Mouse (Mus musculus) cerebellum, postnatal 4 days (tissue): ENCODE data around the gene Trim30d.
"Not testable (repeated sequence)": the region's sequence is repeated elsewhere in the genome, so short reads cannot be mapped to it uniquely, and the experiment has no call there.

Experiments used
- DNase-seq, 2 experiments: peaks; one replicate each; pipeline ENCODE4 v3.0.0; 2022; ENCODE audit warnings: low spot score in 2 of 2, mixed read lengths in 1 of 2

The Trim30d gene

GRCm38 (mm10) chr7:104507421-104508065, at the start of gene Trim30d:
Gene Trim30d (minus strand): TSS chr7:104507849.
- not testable (repeated sequence) for DNase-seq

GRCm38 (mm10) chr7:104552700-104553099, 45.1 kb upstream of the Trim30d start:
- DNase-seq, result no peak

DNA sequence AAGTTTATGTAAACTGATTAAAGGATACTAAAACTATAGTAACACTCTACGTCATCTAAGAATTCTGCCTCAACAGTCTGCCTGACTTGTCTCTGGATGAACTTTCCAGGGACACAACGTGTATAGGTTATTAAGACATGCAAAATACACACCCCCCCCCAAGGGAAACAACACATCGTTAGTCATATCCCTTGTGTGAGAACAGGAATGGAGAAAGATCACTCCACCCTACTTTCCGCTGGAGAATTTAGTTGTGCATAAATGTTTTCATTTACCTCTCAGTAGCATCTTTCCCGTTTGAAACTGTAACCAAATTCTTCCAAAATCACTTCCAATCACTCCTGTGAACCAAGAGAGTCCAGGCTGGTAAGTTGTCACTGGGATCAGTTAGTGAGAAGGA, 42.2 kb upstream of the Trim30d start, which contains the start of gene Olfr651:
Olfr651 (plus strand) TSS at position 301 of the 400 bp plus-strand sequence.
- DNase-seq, result no peak

GRCm38 (mm10) chr7:104501589-104502371, 5.9 kb downstream of the Trim30d start:
- DNase-seq, result peak in 1 of 2 experiments; percentile 2

DNA sequence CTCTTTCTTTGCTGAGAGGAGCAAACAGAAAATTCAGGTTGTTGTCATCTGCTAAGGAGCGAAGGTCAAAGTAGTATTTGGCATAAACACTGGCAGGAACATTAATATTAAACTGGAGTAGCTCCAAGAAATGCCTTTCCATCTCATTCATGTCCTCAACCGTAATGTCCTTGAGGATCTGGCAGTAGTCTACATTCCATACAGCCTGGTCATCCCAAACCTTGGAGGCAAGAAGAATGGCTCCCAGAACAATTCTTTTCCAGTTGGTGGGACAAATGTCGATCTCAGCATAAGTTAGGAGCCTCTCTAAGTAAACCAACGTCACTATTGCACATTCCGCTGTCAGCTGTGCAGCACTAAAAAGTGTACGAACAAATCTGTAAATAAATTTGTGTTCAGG, 6.5 kb downstream of the Trim30d start:
- not testable (repeated sequence) for DNase-seq

GRCm38 (mm10) chr7:104499464-104499863, 8.2 kb downstream of the Trim30d start:
- not testable (repeated sequence) for DNase-seq

DNA sequence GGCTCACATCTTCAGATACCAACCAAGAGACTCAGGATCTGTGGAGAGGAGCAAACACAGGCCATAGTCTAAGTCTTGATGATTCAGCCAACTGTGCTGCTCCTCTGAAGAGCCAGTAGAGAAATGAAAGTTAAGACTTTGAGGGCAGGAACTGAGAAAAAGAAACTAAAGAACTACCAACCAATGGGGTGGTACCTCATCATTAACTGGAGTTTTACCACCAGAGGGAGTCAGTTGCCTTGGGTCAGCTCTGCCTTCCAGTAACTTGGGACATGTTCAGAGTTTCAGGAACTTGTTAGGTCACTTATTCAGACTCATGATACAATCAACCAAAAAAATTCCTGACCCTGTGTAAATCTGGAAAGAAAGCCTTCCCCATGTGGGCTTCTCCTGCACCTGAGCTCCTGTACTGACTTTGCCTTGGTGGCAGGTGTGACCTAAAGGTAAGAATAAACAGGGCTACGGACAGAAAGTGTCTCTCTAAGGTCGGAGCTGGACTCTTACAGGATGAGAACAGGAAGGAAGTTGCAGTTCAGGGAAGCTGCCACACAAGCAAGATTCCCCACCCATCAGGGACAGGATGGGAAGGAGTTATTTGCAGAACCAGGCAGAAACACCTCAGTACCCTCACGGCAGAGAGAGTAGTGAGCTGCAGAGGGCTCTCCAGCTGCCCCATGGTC, 42.4 kb downstream of the Trim30d start, which contains the start of gene Trim30a:
Trim30a (minus strand) TSS at position 129 of the 680 bp plus-strand sequence.
- DNase-seq, result no peak

- DNase-seq, result no peak
Measured at GRCm38 (mm10) chr7:104445961-104446645, 61.5 kb downstream of the Trim30d start.
